Mouse (Mus musculus) v-Abl transformed pro-B cells (cell line): ENCODE results near the gene Btnl10.

Source experiments
- in situ Hi-C, 2 experiments: fragments of 400-800 bp; cut with MboI; formaldehyde crosslinking; loops; one replicate each; pipeline ENCODE4 v1.15.1; 2025; ENCODE audit not compliant: unreplicated experiment in 2 of 2

Btnl10 gene

GRCm38 (mm10) chr11:58955868-58956257 lies 38.2 kb downstream of the Btnl10 start:
- in situ Hi-C loops: loop anchor here (5.0 to 25.0 kb wide), 4 partner anchors 34 to 651 kb away; partner anchors contain the start of gene Zfp692 (in 2 of the 2)

- in situ Hi-C loops: loop anchor here (5.0 to 25.0 kb wide), 4 partner anchors 35 to 653 kb away; partner anchors contain the start of gene Zfp692 (in 2 of the 2)
These were observed 39.7 kb downstream of the Btnl10 start for GRCm38 (mm10) chr11:58957226-58957914.

- in situ Hi-C loops: loop anchor here (5.0 to 25.0 kb wide), 4 partner anchors 36 to 654 kb away; partner anchors contain the start of gene Zfp692 (in 2 of the 2)
These were observed 40.8 kb downstream of the Btnl10 start for GRCm38 (mm10) chr11:58958536-58958935.

GRCm38 (mm10) chr11:58959186-58959825 lies 41.6 kb downstream of the Btnl10 start:
- in situ Hi-C loops: loop anchor here (5.0 to 25.0 kb wide), 4 partner anchors 37 to 655 kb away; partner anchors contain the start of gene Zfp692 (in 2 of the 2)

DNA sequence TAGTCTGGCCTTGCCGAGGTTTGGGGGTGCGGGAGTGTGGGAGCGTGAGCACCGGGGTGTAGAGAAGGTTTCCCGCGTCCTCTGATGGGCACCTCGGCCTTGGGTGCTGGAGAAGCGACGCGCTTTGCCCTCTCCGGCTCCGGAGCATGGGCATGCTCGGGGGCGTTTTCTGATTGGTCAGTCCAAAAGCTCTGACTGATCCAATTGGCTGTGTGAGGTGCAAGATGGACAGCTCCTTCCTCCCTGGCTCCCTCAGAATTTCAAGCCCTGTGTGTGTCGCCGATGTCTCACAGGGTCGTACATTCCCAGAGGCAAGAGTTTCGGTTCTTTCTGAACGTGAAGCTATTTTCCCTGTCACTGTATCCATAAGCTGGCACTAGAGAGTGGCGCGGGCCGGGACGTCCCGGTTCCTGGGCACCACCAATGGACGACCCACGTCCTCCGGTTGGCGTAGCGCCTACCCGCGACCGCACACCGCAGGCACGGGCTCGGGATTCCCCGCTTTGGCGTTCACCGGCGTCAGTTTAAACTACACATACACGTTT lies 42.3 kb downstream of the Btnl10 start:
- in situ Hi-C loops: loop anchor here (5.0 to 25.0 kb wide), 6 partner anchors 38 to 655 kb away; partner anchors contain the start of genes Zfp692 (in 2 of the 2) and Gjc2 (in 1 of the 2)

DNA sequence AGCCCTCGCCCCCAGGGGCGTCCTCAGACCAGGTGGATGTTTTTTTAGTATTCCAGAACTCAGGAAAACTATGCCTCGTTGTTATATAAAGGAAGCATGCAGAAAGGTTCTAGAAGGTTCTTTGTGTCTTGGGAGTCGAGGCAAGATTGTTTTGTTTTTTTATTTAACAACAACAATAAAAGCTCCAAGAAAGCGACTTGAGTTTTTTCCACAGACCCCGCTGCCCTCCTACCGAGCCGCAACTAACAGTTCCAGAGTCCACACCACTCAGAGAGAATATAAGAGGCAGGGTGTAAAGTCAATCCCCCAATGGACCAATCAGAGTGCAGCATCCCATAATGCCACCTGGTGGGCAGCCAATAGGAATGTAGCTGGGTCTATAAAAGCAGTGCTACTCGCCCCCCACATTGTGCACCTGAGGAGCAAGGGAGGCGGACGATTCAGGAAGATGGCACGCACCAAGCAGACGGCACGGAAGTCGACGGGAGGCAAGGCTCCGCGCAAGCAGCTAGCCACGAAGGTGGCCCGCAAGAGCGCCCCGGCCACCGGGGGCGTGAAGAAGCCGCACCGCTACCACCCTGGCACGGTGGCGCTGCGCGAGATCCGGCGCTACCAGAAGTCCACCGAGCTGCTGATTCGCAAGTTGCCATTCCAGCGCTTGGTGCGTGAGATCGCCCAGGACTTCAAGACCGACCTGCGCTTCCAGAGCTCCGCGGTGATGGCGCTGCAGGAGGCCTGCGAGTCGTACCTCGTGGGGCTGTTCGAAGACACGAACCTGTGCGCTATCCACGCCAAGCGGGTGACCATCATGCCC lies 43.9 kb downstream of the Btnl10 start:
- in situ Hi-C loops: loop anchor here (10.0 to 25.0 kb wide), 4 partner anchors 53 to 649 kb away; partner anchors contain the start of genes Gjc2 (in 1 of the 2) and Zfp692 (in 1 of the 2)

GRCm38 (mm10) chr11:58963543-58963942 lies 45.8 kb downstream of the Btnl10 start:
- in situ Hi-C loops: loop anchor here (10.0 to 25.0 kb wide), 4 partner anchors 51 to 651 kb away; partner anchors contain the start of genes Gjc2 (in 1 of the 2) and Zfp692 (in 1 of the 2)

DNA sequence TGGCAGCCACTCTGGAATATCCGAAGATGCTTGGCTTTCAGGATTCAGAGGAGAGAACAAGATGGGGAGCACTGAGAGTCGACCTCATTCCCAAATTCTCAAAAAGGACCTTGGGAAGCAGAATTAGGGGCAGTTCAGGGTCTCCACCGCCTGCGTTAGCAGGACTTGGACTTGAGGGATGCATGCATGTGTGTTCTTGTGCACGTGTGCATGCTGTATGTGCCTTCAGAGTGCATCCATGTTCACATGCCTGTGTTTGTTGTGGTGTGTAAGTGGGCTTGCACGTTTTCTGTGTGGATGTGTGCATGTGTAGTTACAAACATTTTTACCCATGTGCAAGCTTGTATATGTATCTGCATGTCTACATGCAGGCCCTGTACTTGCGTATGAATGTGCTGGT lies 46.5 kb downstream of the Btnl10 start:
- in situ Hi-C loops: loop anchor here (10.0 to 25.0 kb wide), 4 partner anchors 51 to 652 kb away; partner anchors contain the start of genes Gjc2 (in 1 of the 2) and Zfp692 (in 1 of the 2)

DNA sequence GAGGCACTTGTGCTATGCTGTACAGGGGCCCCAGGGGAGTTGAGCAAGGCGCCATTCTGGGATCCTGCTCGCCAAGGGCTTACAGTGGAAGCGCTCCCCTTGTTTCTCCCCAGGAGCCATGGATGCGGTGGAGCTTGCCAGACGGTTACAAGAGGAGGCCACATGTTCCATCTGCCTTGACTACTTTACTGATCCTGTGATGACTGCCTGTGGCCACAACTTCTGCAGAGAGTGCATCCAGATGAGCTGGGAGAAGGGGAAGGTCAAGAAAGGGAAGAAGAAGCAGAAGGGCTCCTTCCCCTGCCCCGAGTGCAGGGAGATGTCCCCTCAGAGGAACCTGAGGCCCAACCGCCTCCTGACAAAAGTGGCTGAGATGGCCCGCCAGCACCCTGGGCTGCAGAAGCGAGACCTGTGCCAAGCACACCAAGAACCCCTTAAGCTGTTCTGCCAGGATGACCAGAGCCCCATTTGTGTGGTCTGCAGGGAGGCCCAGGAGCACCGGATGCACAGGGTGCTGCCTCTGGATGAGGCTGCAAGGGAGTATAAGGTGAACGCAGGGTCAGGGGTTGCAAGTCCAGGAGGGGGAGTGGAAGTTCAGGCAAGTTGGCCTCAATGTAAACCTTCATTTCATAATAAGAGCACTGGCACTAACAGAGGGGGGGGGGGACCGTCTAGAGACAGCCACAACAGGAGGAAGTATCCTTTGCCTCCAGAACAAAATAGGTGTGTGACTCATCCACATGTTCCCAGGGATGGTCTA lies 47.5 kb downstream of the Btnl10 start:
- in situ Hi-C loops: loop anchor here (5.0 to 25.0 kb wide), 9 partner anchors 50 to 653 kb away; partner anchors contain the start of genes Gjc2 (in 2 of the 2) and Zfp692 (in 1 of the 2)

- in situ Hi-C loops: loop anchor here (5.0 to 25.0 kb wide), 9 partner anchors 47 to 655 kb away; partner anchors contain the start of genes Gjc2 (in 2 of the 2) and Zfp692 (in 1 of the 2)
These were observed 49.6 kb downstream of the Btnl10 start for GRCm38 (mm10) chr11:58967346-58967745.

DNA sequence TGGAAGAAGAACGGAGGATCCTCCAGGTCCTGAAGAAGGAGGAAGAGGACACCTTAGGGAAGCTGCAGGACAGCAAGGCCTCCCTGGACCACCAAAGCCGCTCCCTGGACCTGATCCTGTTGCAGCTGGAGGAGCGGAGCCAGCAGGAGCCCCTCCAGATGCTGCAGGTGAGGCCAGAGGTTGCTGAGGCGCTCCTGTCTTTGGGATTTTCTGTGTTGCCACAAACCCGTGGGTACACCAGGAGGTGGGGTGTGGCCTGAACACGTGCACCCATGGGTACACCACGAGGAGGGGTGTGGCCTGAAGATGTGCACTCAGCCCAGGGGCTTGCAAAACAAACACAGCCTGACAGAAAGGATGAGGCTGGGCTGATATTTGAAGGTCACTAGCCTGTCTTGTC lies 50.8 kb downstream of the Btnl10 start:
- in situ Hi-C loops: loop anchor here (5.0 to 25.0 kb wide), 9 partner anchors 46 to 656 kb away; partner anchors contain the start of genes Gjc2 (in 2 of the 2) and Zfp692 (in 1 of the 2)

DNA sequence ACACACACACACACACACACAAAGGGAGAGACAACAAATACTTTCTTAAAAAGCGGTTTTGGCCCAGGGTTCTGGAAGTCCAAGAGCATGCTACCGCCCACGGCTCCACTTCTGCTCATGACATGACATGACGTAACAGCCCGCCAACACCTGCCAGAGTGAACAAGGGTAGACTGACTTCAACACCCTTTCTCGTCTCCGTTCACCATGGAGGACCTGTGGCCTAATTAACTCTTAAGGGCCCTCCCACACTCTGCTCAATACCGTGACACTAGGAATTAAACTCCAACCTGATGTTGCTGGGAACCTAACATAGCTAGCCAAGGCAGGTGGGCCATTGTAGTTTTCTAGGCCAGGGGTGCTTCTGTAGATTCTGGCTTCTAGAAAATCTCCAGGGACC lies 51.3 kb downstream of the Btnl10 start:
- in situ Hi-C loops: loop anchor here (5.0 to 25.0 kb wide), 9 partner anchors 46 to 657 kb away; partner anchors contain the start of genes Gjc2 (in 2 of the 2) and Zfp692 (in 1 of the 2)

DNA sequence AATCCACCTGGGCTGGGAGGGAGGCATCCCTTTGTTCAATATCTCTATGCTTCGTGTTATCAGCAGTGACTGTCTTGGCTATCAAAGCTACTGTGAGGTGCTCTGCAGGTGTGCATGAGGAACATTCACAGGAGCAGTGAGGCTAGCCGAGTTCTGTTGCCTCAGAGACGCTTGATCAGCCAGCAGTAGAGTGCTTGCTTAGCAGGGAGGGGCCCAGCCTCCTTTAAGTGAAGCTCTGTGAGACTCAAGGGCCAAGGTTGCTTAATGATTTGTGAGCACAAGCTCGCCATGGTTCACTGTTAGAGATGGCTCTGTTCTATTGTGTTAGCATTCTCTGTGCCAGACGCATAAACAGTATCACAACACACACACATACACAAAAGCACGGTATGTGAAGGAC lies 52.0 kb downstream of the Btnl10 start:
- in situ Hi-C loops: loop anchor here (5.0 to 25.0 kb wide), 9 partner anchors 45 to 657 kb away; partner anchors contain the start of genes Gjc2 (in 2 of the 2) and Zfp692 (in 1 of the 2)

- in situ Hi-C loops: loop anchor here (25.0 kb wide), 2 partner anchors 516 to 659 kb away; partner anchors contain the start of gene Zfp692 (in 1 of the 2)
These were observed 53.3 kb downstream of the Btnl10 start for GRCm38 (mm10) chr11:58970831-58971530.

- in situ Hi-C loops: loop anchor here (25.0 kb wide), 2 partner anchors 516 to 659 kb away; partner anchors contain the start of gene Zfp692 (in 1 of the 2)
These were observed 54.1 kb downstream of the Btnl10 start for GRCm38 (mm10) chr11:58971796-58972195.

DNA sequence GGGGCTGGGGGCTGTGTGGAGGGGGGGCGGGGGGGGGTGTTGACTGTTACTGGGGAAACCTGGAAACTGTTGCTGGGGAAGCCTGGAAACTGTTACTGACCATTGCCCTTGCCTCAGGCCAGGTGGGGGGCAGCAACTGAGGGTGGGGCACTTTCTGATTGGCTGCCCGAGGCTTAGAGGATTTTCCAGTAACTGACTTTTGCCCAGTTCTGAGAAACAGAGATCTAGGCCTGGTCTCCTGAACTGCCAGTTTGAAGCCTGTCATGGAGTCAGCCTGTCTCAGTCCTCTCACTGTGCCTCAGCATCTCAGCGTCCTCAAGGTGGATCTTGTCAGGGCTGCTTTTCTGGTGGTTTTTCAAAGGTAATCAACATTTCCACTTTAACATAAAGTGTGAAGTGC lies 56.7 kb downstream of the Btnl10 start:
- in situ Hi-C loops: loop anchor here (25.0 kb wide), 2 partner anchors 513 to 662 kb away; partner anchors contain the start of gene Zfp692 (in 1 of the 2)
